Mouse (Mus musculus) midbrain, embryonic 14.5 days (tissue): ENCODE data around the gene Rsrc1. TPM values are rescaled to one million over a fixed set of nuclear protein-coding genes. Genes with fewer than 3 reads are reported as not detected.

Experiments
- ATAC-seq: fragments of 200-750 bp; cut with Nextera tagmentation; 2 replicates; pipeline ENCODE4 v1.8.0; 2017; ENCODE audit warnings: moderate number of reproducible peaks, moderate library complexity; ENCODE audit not compliant: low FRiP score, low TSS enrichment
- DNase-seq: peaks from one replicate; pipeline ENCODE4 v3.0.0-alpha.2; 2015
- H3K27ac ChIP-seq: fragments of 300-500 bp; sonication (generic); replicated peaks from 2 replicates; pipeline ENCODE4 v1.5.1; 2014; ENCODE audit warnings: mild to moderate bottlenecking, low read depth, low read length, moderate library complexity
- H3K27me3 ChIP-seq: fragments of 300-500 bp; sonication (generic); 2 replicates; pipeline ENCODE4 v1.6.1; 2014; ENCODE audit warnings: low read length, control low read depth, mixed read lengths; ENCODE audit not compliant: control insufficient read depth, insufficient read depth
- H3K36me3 ChIP-seq: fragments of 300-500 bp; sonication (generic); 2 replicates; pipeline ENCODE4 v1.6.1; 2014; ENCODE audit warnings: low read length, control low read depth; ENCODE audit not compliant: control insufficient read depth, insufficient read depth
- H3K4me1 ChIP-seq: fragments of 300-500 bp; sonication (generic); 2 replicates; pipeline ENCODE4 v1.6.1; 2014; ENCODE audit warnings: mild to moderate bottlenecking, antibody characterized with exemption, low read length, control low read depth; ENCODE audit not compliant: control insufficient read depth, insufficient read depth
- H3K4me2 ChIP-seq: fragments of 300-500 bp; sonication (generic); 2 replicates; pipeline ENCODE4 v1.6.1; 2014; ENCODE audit warnings: mild to moderate bottlenecking, low read length, moderate library complexity
- H3K4me3 ChIP-seq: fragments of 300-500 bp; sonication (generic); replicated peaks from 2 replicates; pipeline ENCODE4 v1.5.1; 2014; ENCODE audit warnings: low read depth, low read length
- H3K9ac ChIP-seq: fragments of 300-500 bp; sonication (generic); replicated peaks from 2 replicates; pipeline ENCODE4 v1.6.1; 2014; ENCODE audit warnings: mild to moderate bottlenecking, low read length, moderate library complexity
- H3K9me3 ChIP-seq: fragments of 300-500 bp; sonication (generic); 2 replicates; pipeline ENCODE4 v1.6.1; 2016; ENCODE audit warnings: low read length, control low read depth, mixed read lengths; ENCODE audit not compliant: control insufficient read depth
- WGBS: fragments of 180-500 bp; shearing (Covaris S2); extraction: QIAGEN DNeasy Blood & Tissue Kit; methylation state at CpG from one replicate; pipeline ENCODE4 v1.1.7; 2014; 5-methylcytosine and 5-hydroxymethylcytosine counted together
- polyA plus RNA-seq: library from polyadenylated mRNA; unstranded; fragments of >200 nt; fragmentation: Nextera tagmentation; extraction: Ambion mirVana; gene quantifications from 2 replicates; pipeline ENCODE4 v1.2.1, GENCODE M21; 2014

Gene Rsrc1
- polyA plus RNA-seq, 1 experiment from 2014 or later, result 50.9 TPM

GRCm38 (mm10) chr3:67352763-67353149, 371.6 kb downstream of the Rsrc1 start:
- H3K9me3 ChIP-seq, result no peaks in the 10 kb centered on the region
- H3K27me3 ChIP-seq, result no peaks in the 10 kb centered on the region
- no peak overlapping the region for H3K4me2 ChIP-seq
- H3K27ac ChIP-seq, result no peak overlapping the region
- DNase-seq (no peak), ATAC-seq (peak; percentile 25; the same call in 1 of the 2 replicates)
- no peaks in the 10 kb centered on the region for H3K36me3 ChIP-seq
- 90% methylated on average over 3 of the region's 3 CpGs for WGBS
- no peak overlapping the region for H3K9ac ChIP-seq
- no peak overlapping the region for H3K4me3 ChIP-seq
- H3K4me1 ChIP-seq, result peaks cover 9% of the 10 kb centered on the region; the same call in 1 of the 2 replicates

GRCm38 (mm10) chr3:67358376-67358775, 377.2 kb downstream of the Rsrc1 start:
- H3K9me3 ChIP-seq, result no peaks in the 10 kb centered on the region
- no peak overlapping the region for H3K9ac ChIP-seq
- no peak overlapping the region for H3K4me3 ChIP-seq
- H3K4me1 ChIP-seq, result no peaks in the 10 kb centered on the region
- ATAC-seq (no peak), DNase-seq (no peak)
- no peak overlapping the region for H3K4me2 ChIP-seq
- no peak overlapping the region for H3K27ac ChIP-seq
- H3K36me3 ChIP-seq, result no peaks in the 10 kb centered on the region
- H3K27me3 ChIP-seq, result no peaks in the 10 kb centered on the region
- 86% methylated on average over 7 of the region's 7 CpGs for WGBS

GRCm38 (mm10) chr3:67366087-67366892, 385.1 kb downstream of the Rsrc1 start:
- 49% methylated on average over 4 of the region's 4 CpGs for WGBS
- H3K36me3 ChIP-seq, result no peaks in the 10 kb centered on the region
- H3K27me3 ChIP-seq, result no peaks in the 10 kb centered on the region
- peak; percentile 72; the same call in 1 of the 2 replicates for ATAC-seq
- H3K4me3 ChIP-seq, result no peak overlapping the region
- H3K9ac ChIP-seq, result no peak overlapping the region
- H3K27ac ChIP-seq, result no peak overlapping the region
- DNase-seq, result peak; percentile 66
- no peak overlapping the region for H3K4me2 ChIP-seq
- no peaks in the 10 kb centered on the region; the same call in 1 of the 2 replicates for H3K4me1 ChIP-seq
- no peaks in the 10 kb centered on the region for H3K9me3 ChIP-seq

- DNase-seq (no peak), ATAC-seq (no peak)
- no peak overlapping the region for H3K4me3 ChIP-seq
- H3K9ac ChIP-seq, result no peak overlapping the region
- H3K4me1 ChIP-seq, result no peaks in the 10 kb centered on the region; the same call in 1 of the 2 replicates
- no peaks in the 10 kb centered on the region for H3K9me3 ChIP-seq
- 84% methylated on average over 6 of the region's 6 CpGs for WGBS
- no peaks in the 10 kb centered on the region for H3K36me3 ChIP-seq
- H3K4me2 ChIP-seq, result no peak overlapping the region
- peaks cover under 1% of the 10 kb centered on the region; the same call in 1 of the 2 replicates for H3K27me3 ChIP-seq
- H3K27ac ChIP-seq, result no peak overlapping the region
These were observed 386.3 kb downstream of the Rsrc1 start for GRCm38 (mm10) chr3:67367481-67367880.

GRCm38 (mm10) chr3:67369407-67370079, 388.4 kb downstream of the Rsrc1 start:
- Histone ChIP-seq H3K27me3 (peaks cover 10% of the 10 kb centered on the region; the same call in 1 of the 2 replicates), H3K4me3 (no peak overlapping the region), H3K9me3 (no peaks in the 10 kb centered on the region), H3K36me3 (no peaks in the 10 kb centered on the region), H3K27ac (no peak overlapping the region), H3K9ac (no peak overlapping the region), H3K4me2 (no peak overlapping the region), H3K4me1 (no peaks in the 10 kb centered on the region; the same call in 1 of the 2 replicates)
- ATAC-seq, result no peak
- DNase-seq, result no peak
- WGBS, result 83% methylated on average over 5 of the region's 5 CpGs

- Histone ChIP-seq H3K9ac (no peak overlapping the region), H3K27ac (no peak overlapping the region), H3K36me3 (no peaks in the 10 kb centered on the region), H3K27me3 (peaks cover 12% of the 10 kb centered on the region; the same call in 1 of the 2 replicates), H3K4me2 (no peak overlapping the region), H3K4me3 (no peak overlapping the region), H3K4me1 (no peaks in the 10 kb centered on the region), H3K9me3 (no peaks in the 10 kb centered on the region)
- 80% methylated on average over 4 of the region's 4 CpGs for WGBS
- DNase-seq (no peak), ATAC-seq (no peak)
These were observed 391.0 kb downstream of the Rsrc1 start for GRCm38 (mm10) chr3:67372194-67372593.

- no peak for ATAC-seq
- peaks cover 12% of the 10 kb centered on the region; the same call in 1 of the 2 replicates for H3K27me3 ChIP-seq
- no peaks in the 10 kb centered on the region for H3K4me1 ChIP-seq
- no peak overlapping the region for H3K27ac ChIP-seq
- H3K9ac ChIP-seq, result no peak overlapping the region
- DNase-seq, result no peak
- H3K36me3 ChIP-seq, result no peaks in the 10 kb centered on the region
- H3K9me3 ChIP-seq, result no peaks in the 10 kb centered on the region
- WGBS, result 66% methylated on average over 5 of the region's 5 CpGs
- no peak overlapping the region for H3K4me3 ChIP-seq
- H3K4me2 ChIP-seq, result no peak overlapping the region
These were observed 391.6 kb downstream of the Rsrc1 start for GRCm38 (mm10) chr3:67372781-67373180.

- peaks cover 12% of the 10 kb centered on the region; the same call in 1 of the 2 replicates for H3K27me3 ChIP-seq
- DNase-seq, result peak; percentile 97
- H3K27ac ChIP-seq, result no peak within 1 kb of the TSS
- under 1% methylated on average over 35 of the region's 35 CpGs for WGBS
- H3K4me3 ChIP-seq, result peak within 1 kb of the TSS; percentile 56
- H3K36me3 ChIP-seq, result no peaks in the 10 kb centered on the region
- H3K4me2 ChIP-seq, result peak within 1 kb of the TSS; percentile 84
- no peaks in the 10 kb centered on the region for H3K9me3 ChIP-seq
- H3K9ac ChIP-seq, result peak within 1 kb of the TSS; percentile 62
- no peaks in the 10 kb centered on the region for H3K4me1 ChIP-seq
- peak; percentile 99 for ATAC-seq
These were observed 392.7 kb downstream of the Rsrc1 start, which contains the start of gene Mlf1 for GRCm38 (mm10) chr3:67373872-67374271. TSS of gene Mlf1 (plus strand) at chr3:67374097.
